Mouse (Mus musculus): ENCODE measurements around the gene Hk2.

Gene Hk2

DNA sequence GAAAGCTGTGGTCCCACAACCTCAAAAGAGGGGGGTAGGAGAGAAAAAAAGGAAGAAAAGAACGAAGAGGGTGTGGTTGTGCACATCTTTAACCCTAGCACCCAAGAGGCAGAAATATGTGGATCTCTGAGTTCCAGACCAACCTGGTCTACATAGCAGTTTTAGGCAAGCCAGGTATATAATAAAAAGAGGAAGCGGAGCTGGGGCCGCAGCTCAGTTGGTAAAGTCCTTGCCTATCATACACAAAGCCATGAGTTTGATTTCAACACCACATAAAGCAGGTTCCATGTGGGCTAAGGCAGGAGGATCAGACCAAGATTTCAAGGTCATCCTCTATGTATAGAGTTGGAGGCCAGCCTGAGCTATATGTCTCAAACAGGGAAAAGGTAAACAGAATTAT, 4.0 kb downstream of the Hk2 start:
- DNase-seq (ENCODE audit: low read depth): no peak

DNA sequence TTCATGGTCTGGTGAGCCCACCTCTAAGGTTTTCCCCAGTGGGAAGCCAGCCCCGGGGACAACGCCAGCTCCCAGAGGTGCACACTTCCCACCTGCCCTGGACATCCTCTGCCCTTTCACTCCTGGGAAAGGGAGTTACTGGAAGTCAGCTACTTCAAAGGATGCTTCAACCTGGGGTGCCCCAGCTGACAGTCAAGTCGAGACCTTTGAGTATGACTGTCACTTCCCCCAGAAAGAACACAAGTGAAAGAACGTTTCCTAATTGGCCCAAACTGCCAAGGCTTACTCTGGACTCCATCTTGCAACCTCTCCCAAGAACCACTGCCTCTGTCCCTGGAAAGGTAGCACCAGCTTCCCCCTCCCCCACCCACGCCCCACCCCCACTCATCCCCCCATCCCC, 4.5 kb downstream of the Hk2 start:
- DNase-seq (ENCODE audit: low read depth): no peak

DNA sequence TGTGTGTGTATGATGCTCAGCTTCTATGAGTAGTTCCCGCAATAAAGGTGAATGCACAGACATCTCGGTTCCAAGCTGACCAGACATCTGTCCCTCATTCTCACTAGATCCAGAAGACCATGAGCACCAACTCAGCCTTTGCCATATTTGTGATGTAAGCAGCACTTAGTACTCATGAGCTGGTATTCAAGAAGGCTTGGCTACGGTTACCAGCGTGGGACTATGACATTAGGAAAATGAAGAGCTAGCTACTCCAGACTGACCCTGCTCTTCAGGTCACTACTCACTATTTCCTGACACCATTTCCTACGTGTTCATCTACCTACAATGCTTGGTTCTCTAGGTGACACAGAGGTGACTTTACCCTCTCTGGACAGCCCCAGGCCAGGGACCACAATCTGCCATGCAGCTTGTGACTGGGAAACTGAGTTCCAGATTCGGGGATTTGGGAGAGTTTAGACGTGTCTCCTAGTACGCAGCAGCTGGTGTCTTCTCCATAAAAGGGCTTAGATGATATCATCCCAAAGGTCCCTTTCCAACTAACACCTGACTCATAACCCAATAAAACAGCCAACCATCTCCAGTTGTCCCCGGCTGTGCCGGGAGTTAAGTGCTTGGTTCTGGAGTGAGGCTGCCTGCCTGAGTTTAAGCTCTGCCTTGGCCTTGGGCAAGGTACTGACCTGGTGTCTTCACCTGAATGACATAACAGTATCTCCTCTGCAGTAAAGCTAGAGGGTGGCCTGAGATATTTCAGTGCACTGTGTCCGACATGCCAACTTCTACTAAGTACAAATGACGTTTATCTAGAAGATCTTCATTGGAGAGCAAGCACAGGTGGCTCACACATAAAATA, 6.3 kb downstream of the Hk2 start:
- no peak for DNase-seq (ENCODE audit: low read depth)

DNA sequence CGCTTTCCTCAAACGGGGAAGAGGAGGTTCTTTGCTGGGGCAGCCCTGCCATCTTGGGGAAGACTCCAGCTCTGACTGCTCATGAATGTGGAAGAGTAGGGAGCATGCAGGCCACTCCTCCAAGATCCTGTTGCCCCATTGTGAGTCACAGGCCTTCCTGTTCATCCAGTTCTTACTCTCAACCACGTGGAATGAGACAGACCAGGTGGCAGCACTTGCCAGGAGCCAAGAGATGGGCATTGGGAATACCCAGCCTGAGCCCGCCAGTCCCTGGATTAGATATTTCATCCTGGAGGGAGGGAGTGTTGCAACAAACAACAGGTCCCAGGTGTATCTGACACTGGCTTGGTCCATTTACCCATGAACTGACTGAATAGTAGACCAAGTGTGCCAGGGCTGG, 7.6 kb downstream of the Hk2 start:
- no peak for DNase-seq (ENCODE audit: low read depth)

DNA sequence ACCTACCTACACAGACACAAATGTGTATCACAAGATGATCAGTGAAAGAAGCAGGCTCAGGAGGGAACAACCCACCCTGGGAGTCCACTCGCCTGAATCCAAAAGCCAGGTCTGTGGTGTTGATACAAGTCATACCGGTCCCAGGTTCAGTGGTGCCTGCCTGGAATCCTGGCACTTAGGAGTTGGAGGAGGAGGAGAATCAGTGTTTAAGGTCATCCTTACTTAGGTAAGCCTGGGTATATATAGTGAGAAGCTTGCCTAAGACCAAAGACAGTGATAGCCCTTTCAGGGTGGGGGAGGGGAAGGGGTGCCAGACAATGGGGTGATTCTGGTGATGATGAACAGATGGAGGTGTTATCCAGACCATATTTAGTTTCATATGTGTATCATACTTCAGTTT, 9.0 kb downstream of the Hk2 start:
- DNase-seq (ENCODE audit: low read depth): no peak

GRCm38 (mm10) chr6:82763871-82764503, 10.3 kb downstream of the Hk2 start:
- no peak for DNase-seq (ENCODE audit: low read depth)

DNA sequence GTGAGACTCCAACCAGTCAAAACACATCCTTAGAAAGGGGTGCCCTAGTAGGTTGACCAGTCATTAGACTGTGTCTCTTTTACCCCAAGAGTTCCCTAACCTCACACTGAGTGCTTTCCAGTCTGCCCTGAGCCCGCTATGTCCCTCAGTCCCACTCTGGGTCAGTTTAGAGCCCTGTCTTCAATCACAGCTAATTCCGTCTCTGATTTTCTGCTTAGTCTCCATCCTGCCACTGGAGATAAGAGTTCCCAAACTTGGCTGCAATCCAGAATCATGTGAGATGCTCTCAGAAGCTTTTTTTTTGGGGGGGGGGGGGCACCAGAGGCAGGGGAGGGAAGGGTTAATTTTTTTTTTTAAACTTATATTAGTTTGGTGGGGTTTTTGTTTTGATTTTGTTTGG, 11.5 kb downstream of the Hk2 start:
- DNase-seq (ENCODE audit: low read depth): no peak

GRCm38 (mm10) chr6:82760749-82761357, 13.4 kb downstream of the Hk2 start:
- DNase-seq (ENCODE audit: low read depth): no peak

GRCm38 (mm10) chr6:82759241-82759640, 15.0 kb downstream of the Hk2 start:
- DNase-seq (ENCODE audit: low read depth): no peak

GRCm38 (mm10) chr6:82756799-82757210, 17.4 kb downstream of the Hk2 start:
- no peak for DNase-seq (ENCODE audit: low read depth)

GRCm38 (mm10) chr6:82756216-82756615, 18.0 kb downstream of the Hk2 start:
- no peak for DNase-seq (ENCODE audit: low read depth)

GRCm38 (mm10) chr6:82755338-82755737, 18.9 kb downstream of the Hk2 start:
- DNase-seq (ENCODE audit: low read depth): no peak

- no peak for DNase-seq (ENCODE audit: low read depth)
Measured at GRCm38 (mm10) chr6:82754769-82755168, 19.5 kb downstream of the Hk2 start.

- DNase-seq (ENCODE audit: low read depth): no peak
Measured at GRCm38 (mm10) chr6:82753638-82754361, 20.5 kb downstream of the Hk2 start.

DNA sequence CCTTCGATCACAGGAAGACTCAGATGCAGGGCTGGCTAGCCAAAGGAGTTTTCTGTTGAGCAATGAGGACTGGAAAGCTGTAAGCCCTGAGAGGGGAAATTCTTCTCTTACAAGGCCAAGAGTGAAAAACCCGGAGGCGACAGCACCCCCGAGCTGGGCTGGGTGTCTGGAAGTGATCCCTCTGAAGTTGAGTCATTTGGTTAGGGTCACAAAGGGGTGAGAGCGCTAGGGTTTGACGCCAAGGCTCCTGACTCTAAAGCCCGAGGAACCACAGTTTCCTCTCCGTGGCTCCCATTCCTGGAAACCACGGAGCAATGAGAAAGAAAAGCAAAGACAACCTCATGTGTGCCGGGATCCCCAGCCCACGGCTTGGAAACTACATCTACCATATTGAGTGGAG, 21.2 kb downstream of the Hk2 start:
- no peak for DNase-seq (ENCODE audit: low read depth)

GRCm38 (mm10) chr6:82751791-82752190, 22.5 kb downstream of the Hk2 start:
- no peak for DNase-seq (ENCODE audit: low read depth)

DNA sequence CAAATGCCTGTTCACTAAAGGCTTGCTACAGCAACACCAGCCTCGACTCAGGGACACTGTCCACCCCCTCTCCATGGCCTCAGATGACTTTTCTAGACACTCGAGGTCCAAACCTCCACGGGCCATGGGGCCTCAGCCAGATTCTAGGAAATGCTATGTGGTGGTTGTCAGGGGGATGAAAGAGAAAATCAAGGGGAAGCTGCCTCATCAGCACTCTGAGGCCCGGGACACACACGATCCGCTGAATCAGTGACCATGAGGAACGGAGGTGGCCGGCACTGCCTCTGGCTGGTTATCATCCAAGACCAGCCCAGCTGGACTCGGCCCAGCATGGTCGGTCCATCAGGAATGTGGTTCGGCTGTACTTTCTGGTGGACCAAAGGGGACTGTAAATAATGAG, 23.2 kb downstream of the Hk2 start:
- no peak for DNase-seq (ENCODE audit: low read depth)

GRCm38 (mm10) chr6:82750063-82750462, 24.2 kb downstream of the Hk2 start:
- DNase-seq (ENCODE audit: low read depth): no peak

DNA sequence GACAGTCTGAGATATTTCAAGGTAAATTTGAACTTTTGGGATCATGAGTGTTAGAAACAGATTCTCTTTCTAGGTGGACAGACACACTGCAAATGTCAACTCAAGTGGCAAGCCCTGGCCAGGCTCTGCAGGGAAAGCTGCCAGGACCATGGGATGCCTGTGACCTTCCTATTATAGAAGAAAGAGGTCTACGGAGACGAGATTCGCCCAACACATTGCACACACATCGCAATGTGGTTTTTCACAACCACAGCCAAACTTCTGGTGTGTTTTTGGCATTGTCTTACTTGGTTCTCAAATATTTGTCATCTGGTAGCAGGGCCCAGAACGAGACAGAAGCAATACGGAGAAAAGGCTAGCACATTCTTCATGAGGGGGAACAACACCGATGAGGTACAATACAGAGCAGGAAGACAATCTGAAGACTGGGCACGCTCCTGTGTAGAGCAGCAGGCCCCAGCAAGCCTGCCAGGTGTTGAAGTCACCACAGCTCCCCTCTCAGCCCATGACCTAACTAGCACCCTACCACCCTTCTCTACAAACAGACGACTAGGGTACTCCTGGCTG, 26.1 kb downstream of the Hk2 start:
- no peak for DNase-seq (ENCODE audit: low read depth)

GRCm38 (mm10) chr6:82747085-82747484, 27.2 kb downstream of the Hk2 start:
- DNase-seq (ENCODE audit: low read depth): no peak

DNA sequence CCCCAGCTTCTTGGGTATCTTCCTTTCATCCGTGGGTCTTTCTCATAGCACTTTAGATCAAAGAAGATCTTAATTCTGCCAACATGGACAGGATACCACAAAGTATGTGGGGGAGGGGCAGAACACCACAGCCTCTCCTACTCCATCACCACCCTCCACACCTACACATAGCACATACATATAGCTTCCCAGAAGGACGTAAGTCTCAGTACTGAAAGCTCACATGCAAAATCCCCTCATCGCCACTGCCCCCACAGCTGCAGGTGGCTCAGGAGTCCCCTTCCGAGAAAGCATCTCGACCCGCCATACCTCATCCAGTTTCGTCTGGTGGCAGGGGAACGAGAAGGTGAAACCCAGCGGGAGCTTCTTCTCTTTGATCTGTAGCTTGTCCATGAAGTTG, 29.7 kb downstream of the Hk2 start:
- no peak for DNase-seq (ENCODE audit: low read depth)

DNA sequence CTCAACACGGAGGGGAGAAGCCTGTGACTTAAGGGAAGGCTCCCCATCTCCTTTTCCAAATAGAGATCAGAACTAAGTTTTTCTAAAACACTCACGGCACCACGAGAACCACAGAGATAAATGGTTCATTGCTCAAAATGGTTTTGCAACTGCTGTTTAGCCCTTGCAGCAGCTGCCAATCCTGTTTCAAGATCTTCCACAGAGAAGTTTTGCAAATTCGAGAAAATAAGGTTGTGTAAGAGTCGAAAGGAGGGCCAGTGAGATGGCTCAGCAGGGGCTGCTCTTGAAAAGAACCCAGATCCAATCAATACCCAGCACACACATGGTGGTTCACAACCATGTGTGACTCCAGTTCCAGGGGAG, 32.8 kb downstream of the Hk2 start:
- DNase-seq (ENCODE audit: low read depth): no peak

Data from c-Kit-positive CD71-negative TER-119-negative erythroid progenitor cells, embryonic 14.5 days (primary cell).